Mouse (Mus musculus) bone marrow, adult 2 months (tissue): ENCODE measurements around the gene Gcn1l1.

ENCODE experiments used
- CTCF ChIP-seq: fragments of 200-500 bp; IDR thresholded peaks from 2 replicates; pipeline ENCODE4 v1.5.1; 2011; ENCODE audit warnings: low read length, control low read depth; ENCODE audit not compliant: control insufficient read depth, insufficient read depth
- POLR2A ChIP-seq: fragments of 200-500 bp; IDR thresholded peaks from 2 replicates; pipeline ENCODE4 v1.6.1; 2011; ENCODE audit warnings: low read depth, mild to moderate bottlenecking, control low read depth, low read length, borderline replicate concordance; ENCODE audit not compliant: control insufficient read depth

DNA sequence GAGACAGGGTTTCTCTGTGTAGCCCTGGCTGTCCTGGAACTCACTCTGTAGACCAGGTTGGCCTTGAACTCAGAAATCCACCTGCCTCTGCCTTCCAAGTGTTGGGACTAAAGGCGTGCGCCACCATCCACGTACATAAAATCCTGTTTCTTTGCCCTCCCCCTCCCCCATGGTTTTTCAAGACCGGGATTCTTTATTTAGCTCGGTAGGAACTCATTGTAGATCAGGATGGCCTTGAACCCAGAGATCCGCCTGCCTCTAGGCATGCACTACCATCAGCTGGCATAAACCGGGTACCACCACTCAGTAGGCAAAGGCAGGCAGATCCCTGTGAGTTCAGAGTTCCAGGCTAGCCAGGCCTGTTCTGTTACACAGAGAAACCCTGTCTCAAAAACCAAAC, 48.1 kb upstream of the Gcn1l1 start:
- TF ChIP-seq CTCF (no peak), POLR2A (no peak)
